Mouse (Mus musculus) embryonic facial prominence, embryonic 10.5 days (tissue): ENCODE data around the gene Wdr46. TPM values are rescaled to one million over a fixed set of nuclear protein-coding genes. Genes with fewer than 3 reads are reported as not detected.
"Not testable (repeated sequence)": the region's sequence is repeated elsewhere in the genome, so short reads cannot be mapped to it uniquely, and the experiment has no call there.

Experiments
- DNase-seq: peaks from one replicate; pipeline ENCODE4 v3.0.0-alpha.2; 2017; ENCODE audit warnings: low spot score
- H3K27ac ChIP-seq: fragments of 300-500 bp; sonication (generic); replicated peaks from 2 replicates; pipeline ENCODE4 v1.5.1; 2016; ENCODE audit warnings: mild to moderate bottlenecking
- H3K27me3 ChIP-seq: fragments of 300-500 bp; sonication (generic); replicated peaks from 2 replicates; pipeline ENCODE4 v1.6.1; 2016; ENCODE audit warnings: low read depth, mild to moderate bottlenecking; ENCODE audit not compliant: poor library complexity, severe bottlenecking
- H3K36me3 ChIP-seq: fragments of 300-500 bp; sonication (generic); replicated peaks from 2 replicates; pipeline ENCODE4 v1.6.1; 2016; ENCODE audit warnings: mild to moderate bottlenecking, moderate library complexity
- H3K4me1 ChIP-seq: fragments of 300-500 bp; sonication (generic); 2 replicates; pipeline ENCODE4 v1.6.1; 2016
- H3K4me3 ChIP-seq: fragments of 300-500 bp; sonication (generic); 2 replicates; pipeline ENCODE4 v1.5.1; 2016; ENCODE audit warnings: mild to moderate bottlenecking, moderate library complexity
- H3K9me3 ChIP-seq: fragments of 300-500 bp; sonication (generic); 2 replicates; pipeline ENCODE4 v1.6.1; 2016; ENCODE audit warnings: mild to moderate bottlenecking
- WGBS: fragments of 180-500 bp; shearing (Covaris S2); methylation state at CpG from one replicate; pipeline ENCODE4 v1.1.7; 2016; 5-methylcytosine and 5-hydroxymethylcytosine counted together
- polyA plus RNA-seq: library from polyadenylated mRNA; unstranded; fragments of >200 nt; fragmentation: Nextera tagmentation; extraction: Ambion mirVana; gene quantifications from 2 replicates; pipeline ENCODE4 v1.2.1, GENCODE M21; 2016

Wdr46 gene
- polyA plus RNA-seq, 1 experiment from 2014 or later = 62.1 TPM

GRCm38 (mm10) chr17:33902491-33902890 is 38.0 kb upstream of the Wdr46 start:
- H3K36me3 ChIP-seq = no peaks in the 10 kb centered on the region
- no peaks in the 10 kb centered on the region for H3K27me3 ChIP-seq
- H3K4me1 ChIP-seq = peaks cover 11% of the 10 kb centered on the region
- DNase-seq = no peak
- no peak overlapping the region for H3K4me3 ChIP-seq
- no peaks in the 10 kb centered on the region for H3K9me3 ChIP-seq
- 87% methylated on average over 7 of the region's 7 CpGs for WGBS
- H3K27ac ChIP-seq = no peak overlapping the region

DNA sequence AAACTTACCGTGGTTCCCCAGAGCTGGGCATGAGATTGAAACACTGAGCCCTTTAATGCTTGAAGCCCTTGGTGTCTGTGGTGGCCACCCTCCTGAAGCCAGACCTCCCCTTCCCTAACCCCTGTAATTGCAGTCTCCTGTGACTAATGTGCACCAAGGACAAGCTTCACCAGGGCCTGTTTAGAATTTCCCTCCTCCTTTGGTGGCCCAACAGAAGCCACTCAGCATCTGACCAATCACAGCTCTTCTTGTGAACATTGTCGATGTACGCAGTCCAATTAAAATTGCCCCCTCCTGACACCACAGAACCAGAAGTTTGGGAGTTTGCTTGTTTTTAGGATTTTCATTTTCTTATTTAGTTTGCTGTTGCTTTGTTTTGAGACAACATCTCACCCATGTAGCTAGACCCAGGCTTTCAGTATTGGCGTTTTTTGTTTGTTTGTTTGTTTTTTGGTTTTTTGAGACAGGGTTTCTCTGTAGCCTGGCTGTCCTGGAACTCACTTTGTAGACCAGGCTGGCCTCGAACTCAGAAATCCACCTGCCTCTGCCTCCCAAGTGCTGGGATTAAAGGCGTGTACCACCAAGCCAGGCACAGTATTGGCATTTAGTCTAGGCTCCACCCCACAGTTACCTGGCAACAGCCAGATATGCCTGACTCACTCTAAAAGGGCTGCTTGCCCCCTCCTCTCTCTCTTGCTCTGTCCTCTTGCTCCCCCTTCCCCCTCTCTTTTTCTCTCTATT is 36.4 kb upstream of the Wdr46 start:
- not testable (repeated sequence) for H3K9me3 ChIP-seq, H3K36me3 ChIP-seq, H3K27me3 ChIP-seq, H3K4me3 ChIP-seq, DNase-seq, H3K27ac ChIP-seq
- peaks cover 26% of the 10 kb centered on the region for H3K4me1 ChIP-seq
- WGBS = 63% methylated on average over 6 of the region's 6 CpGs

GRCm38 (mm10) chr17:33904835-33905234 is 35.6 kb upstream of the Wdr46 start, which contains the start of gene Platr17:
Gene Platr17, plus strand, starts transcription at chr17:33905135.
- H3K36me3 ChIP-seq, H3K4me3 ChIP-seq, H3K27me3 ChIP-seq, H3K9me3 ChIP-seq, H3K27ac ChIP-seq: not testable (repeated sequence)
- DNase-seq = peak; percentile 21
- H3K4me1 ChIP-seq = peaks cover 27% of the 10 kb centered on the region
- 19% methylated on average over 4 of the region's 4 CpGs for WGBS

DNA sequence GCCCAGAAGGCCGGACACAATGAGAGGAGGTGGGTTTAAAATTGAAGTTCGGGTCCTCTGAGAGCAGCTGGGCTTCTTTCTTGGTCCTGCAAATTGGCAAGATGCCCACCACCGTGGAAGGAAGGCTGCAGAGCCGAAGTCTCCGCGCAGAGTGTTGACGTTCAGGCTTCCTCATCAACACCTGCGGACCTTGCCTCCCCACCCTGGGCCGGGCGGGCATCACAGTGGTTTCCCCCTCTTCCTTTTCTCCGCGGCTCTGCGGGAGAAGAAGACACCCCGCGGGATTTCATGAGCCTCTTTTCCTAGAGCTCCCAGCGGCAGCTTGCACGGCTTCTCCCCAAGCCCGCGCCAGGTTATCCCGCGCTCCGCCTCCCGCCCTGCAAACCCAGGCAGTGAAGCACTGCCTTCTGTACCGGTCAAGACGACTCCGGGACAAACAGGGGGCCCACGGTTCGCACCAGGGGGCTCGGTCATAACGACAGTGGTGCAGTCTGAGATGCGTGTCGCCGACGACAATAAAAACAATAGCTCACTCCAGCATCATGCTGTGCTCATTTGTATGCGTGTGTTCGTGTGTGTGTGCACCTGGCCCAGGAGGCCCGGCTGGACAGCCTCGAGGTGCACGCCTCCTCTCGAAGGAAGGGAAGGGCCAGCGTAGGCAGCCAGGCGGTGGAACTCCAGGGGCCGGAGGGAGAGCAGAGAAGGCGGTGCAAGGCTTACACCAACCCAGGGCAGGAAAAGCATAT is 32.0 kb upstream of the Wdr46 start:
- Histone ChIP-seq H3K4me1 (peaks cover 47% of the 10 kb centered on the region), H3K9me3 (no peaks in the 10 kb centered on the region), H3K27ac (peak overlapping the region; percentile 93), H3K4me3 (peak overlapping the region; percentile 95), H3K27me3 (no peaks in the 10 kb centered on the region), H3K36me3 (peaks cover 33% of the 10 kb centered on the region)
- peak; percentile 59 for DNase-seq
- WGBS = under 1% methylated on average over 44 of the region's 44 CpGs

- Histone ChIP-seq H3K36me3 (peaks cover 40% of the 10 kb centered on the region), H3K27me3 (no peaks in the 10 kb centered on the region), H3K4me1 (peaks cover 49% of the 10 kb centered on the region), H3K9me3 (no peaks in the 10 kb centered on the region), H3K4me3 (peak within 1 kb of the TSS; percentile 95), H3K27ac (peak within 1 kb of the TSS; percentile 93)
- DNase-seq = peak; percentile 100
- WGBS = under 1% methylated on average over 68 of the region's 68 CpGs
Observed at GRCm38 (mm10) chr17:33909077-33909868, 31.2 kb upstream of the Wdr46 start, which contains the start of gene Daxx. Gene Daxx, plus strand, starts transcription at chr17:33909414.

DNA sequence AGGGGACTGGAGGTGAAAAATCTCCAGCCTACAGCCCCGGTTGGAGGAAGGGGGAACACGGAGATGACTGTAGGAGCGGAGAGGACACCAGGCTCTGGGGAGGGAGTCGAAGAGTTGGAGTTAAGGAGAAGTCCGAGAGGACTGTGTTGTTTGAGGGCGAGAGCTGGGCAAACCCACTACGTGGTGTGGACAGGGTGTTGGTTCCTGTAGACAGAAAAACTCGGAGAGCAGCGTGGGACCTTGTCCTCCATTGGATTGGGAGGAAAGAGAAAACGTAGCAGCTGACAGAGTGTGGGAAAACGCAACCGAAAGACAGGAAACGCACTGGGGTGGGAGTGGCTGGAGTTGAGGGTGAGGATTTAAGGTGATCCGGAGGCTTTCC is 30.6 kb upstream of the Wdr46 start:
- under 1% methylated on average over 14 of the region's 14 CpGs for WGBS

DNA sequence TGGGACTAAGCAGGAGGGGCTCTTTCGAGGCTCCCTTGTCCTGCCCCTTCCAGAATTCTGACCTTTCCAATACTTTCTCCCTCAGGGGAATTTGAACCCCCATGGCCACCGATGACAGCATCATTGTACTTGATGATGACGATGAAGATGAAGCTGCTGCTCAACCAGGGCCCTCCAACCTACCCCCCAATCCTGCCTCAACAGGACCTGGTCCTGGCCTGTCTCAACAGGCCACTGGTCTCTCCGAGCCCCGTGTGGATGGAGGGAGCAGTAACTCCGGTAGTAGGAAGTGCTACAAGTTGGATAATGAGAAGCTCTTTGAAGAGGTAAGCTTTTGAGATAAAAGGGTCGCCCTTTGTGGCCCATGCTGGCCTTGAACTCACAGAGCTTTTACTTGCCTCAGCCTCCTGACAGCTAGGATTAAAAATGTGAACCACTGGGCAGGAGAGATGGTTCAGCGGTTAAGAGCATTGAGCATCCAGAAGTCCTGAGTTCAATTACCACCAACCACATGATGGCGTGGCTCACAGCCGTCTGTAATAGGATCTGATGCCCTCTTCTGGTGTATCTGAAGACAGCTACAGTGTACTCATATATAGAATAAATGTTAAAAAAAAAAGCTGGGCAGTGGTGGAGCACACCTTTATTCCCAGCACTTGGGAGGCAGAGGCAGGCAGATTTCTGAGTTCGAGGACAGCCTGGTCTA is 30.0 kb upstream of the Wdr46 start:
- H3K27ac ChIP-seq = peak overlapping the region; percentile 93
- H3K4me3 ChIP-seq = peak overlapping the region; percentile 95
- H3K4me1 ChIP-seq = peaks cover 56% of the 10 kb centered on the region
- H3K36me3 ChIP-seq = peaks cover 50% of the 10 kb centered on the region
- DNase-seq = no peak
- H3K27me3 ChIP-seq = no peaks in the 10 kb centered on the region
- 52% methylated on average over 11 of the region's 11 CpGs for WGBS
- no peaks in the 10 kb centered on the region for H3K9me3 ChIP-seq

More for the DNA sequence above, 30.6 kb upstream of the Wdr46 start:
- Histone ChIP-seq H3K4me3 (peak overlapping the region; percentile 95), H3K36me3 (peaks cover 46% of the 10 kb centered on the region), H3K27ac (peak overlapping the region; percentile 93), H3K27me3 (no peaks in the 10 kb centered on the region), H3K4me1 (peaks cover 52% of the 10 kb centered on the region), H3K9me3 (no peaks in the 10 kb centered on the region)
- DNase-seq = no peak

DNA sequence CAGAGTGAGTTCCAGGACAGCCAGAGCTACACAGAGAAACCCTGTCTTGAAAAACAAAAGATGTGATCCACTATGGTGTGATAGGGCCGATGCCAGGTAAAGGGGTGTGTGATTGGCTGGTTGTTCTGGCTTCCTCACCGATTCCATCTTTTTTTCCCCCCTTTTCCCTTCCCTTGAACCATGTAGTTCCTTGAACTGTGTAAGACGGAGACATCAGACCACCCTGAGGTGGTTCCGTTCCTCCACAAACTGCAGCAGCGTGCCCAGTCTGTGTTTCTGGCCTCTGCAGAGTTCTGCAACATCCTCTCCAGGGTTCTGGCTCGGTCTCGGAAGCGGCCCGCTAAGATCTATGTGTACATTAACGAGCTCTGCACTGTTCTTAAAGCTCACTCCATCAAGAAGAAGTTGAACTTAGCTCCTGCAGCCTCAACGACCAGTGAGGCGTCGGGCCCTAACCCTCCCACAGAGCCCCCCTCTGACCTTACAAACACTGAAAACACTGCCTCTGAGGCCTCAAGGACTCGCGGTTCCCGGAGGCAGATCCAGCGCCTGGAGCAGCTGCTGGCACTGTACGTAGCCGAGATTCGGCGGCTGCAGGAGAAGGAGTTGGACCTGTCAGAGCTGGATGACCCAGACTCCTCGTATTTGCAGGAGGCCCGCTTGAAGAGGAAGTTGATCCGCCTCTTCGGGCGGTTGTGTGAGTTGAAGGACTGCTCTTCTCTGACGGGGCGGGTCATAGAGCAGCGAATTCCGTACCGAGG is 29.2 kb upstream of the Wdr46 start:
- Histone ChIP-seq H3K4me3 (peak overlapping the region; percentile 95), H3K27ac (no peak overlapping the region), H3K4me1 (peaks cover 57% of the 10 kb centered on the region), H3K27me3 (no peaks in the 10 kb centered on the region), H3K9me3 (no peaks in the 10 kb centered on the region), H3K36me3 (peaks cover 50% of the 10 kb centered on the region)
- 93% methylated on average over 31 of the region's 31 CpGs for WGBS
- DNase-seq = no peak

DNA sequence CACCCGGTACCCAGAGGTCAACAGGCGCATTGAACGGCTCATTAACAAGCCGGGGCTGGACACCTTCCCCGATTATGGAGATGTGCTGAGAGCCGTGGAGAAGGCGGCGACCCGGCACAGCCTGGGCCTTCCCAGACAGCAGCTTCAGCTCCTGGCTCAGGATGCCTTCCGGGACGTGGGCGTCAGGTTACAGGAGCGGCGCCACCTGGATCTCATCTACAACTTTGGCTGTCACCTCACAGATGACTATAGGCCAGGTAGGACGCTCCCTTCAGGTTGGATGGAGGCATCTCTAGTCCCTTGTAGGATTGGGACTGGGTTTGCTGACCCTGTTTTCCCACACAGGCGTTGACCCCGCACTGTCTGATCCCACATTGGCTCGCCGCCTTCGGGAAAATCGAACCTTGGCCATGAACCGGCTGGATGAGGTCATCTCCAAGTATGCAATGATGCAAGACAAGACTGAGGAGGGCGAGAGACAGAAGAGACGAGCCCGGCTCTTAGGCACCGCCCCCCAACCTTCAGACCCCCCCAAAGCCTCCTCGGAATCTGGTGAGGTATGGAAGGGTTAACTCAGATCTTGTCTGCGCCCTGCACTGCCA is 28.5 kb upstream of the Wdr46 start:
- 91% methylated on average over 28 of the region's 28 CpGs for WGBS
- peak overlapping the region; percentile 95; the same call in 1 of the 2 replicates for H3K4me3 ChIP-seq
- peaks cover 63% of the 10 kb centered on the region for H3K4me1 ChIP-seq
- H3K27ac ChIP-seq = no peak overlapping the region
- H3K36me3 ChIP-seq = peaks cover 52% of the 10 kb centered on the region
- no peak for DNase-seq
- H3K9me3 ChIP-seq = no peaks in the 10 kb centered on the region
- H3K27me3 ChIP-seq = no peaks in the 10 kb centered on the region

- WGBS = 92% methylated on average over 10 of the region's 10 CpGs
- H3K9me3 ChIP-seq = no peaks in the 10 kb centered on the region
- peaks cover 70% of the 10 kb centered on the region for H3K4me1 ChIP-seq
- peaks cover 65% of the 10 kb centered on the region for H3K36me3 ChIP-seq
- H3K4me3 ChIP-seq = peak overlapping the region; percentile 25; the same call in 1 of the 2 replicates
- DNase-seq = no peak
- peaks cover 6% of the 10 kb centered on the region; the same call in 1 of the 2 replicates for H3K27me3 ChIP-seq
- no peak overlapping the region for H3K27ac ChIP-seq
Observed at GRCm38 (mm10) chr17:33913264-33913663, 27.2 kb upstream of the Wdr46 start.

GRCm38 (mm10) chr17:33913905-33914304 is 26.6 kb upstream of the Wdr46 start:
- WGBS = 94% methylated on average over 8 of the region's 8 CpGs
- no peak for DNase-seq
- H3K36me3 ChIP-seq = peaks cover 69% of the 10 kb centered on the region

More at GRCm38 (mm10) chr17:33913905-33914304, 26.6 kb upstream of the Wdr46 start:
- H3K4me1 ChIP-seq = peaks cover 70% of the 10 kb centered on the region
- H3K27ac ChIP-seq = no peak overlapping the region
- H3K27me3 ChIP-seq = peaks cover 10% of the 10 kb centered on the region; the same call in 1 of the 2 replicates
- H3K4me3 ChIP-seq = peak overlapping the region; percentile 73; the same call in 1 of the 2 replicates
- H3K9me3 ChIP-seq = no peaks in the 10 kb centered on the region
